Mouse (Mus musculus): ENCODE measurements at regions not wholly inside any gene's neighbourhood (a gene's known extent, or its start where the extent isn't known, plus 50 kb on each side); places are given as distances from the start of the nearest gene placed in this dataset.

GRCm38 (mm10) chr8:126655565-126655964, 61.8 kb upstream of the Irf2bp2 start:
- DNase-seq = no peak

- DNase-seq = no peak
Measured at GRCm38 (mm10) chr8:126654353-126654752, 60.6 kb upstream of the Irf2bp2 start.

- no peak for DNase-seq
Measured at GRCm38 (mm10) chr8:126652151-126652550, 58.4 kb upstream of the Irf2bp2 start.

- DNase-seq = no peak
Measured at GRCm38 (mm10) chr8:126650945-126651344, 57.2 kb upstream of the Irf2bp2 start.

- no peak for DNase-seq
Measured at GRCm38 (mm10) chr8:126649305-126649704, 55.5 kb upstream of the Irf2bp2 start.

- DNase-seq = no peak
Measured at GRCm38 (mm10) chr8:126647350-126647749, 53.6 kb upstream of the Irf2bp2 start.

GRCm38 (mm10) chr8:126646604-126647311, 53.0 kb upstream of the Irf2bp2 start:
- DNase-seq = peak; percentile 20

GRCm38 (mm10) chr8:126644179-126644578, 50.4 kb upstream of the Irf2bp2 start:
- DNase-seq = no peak
